Mouse (Mus musculus): Measurements from ENCODE around the gene Srxn1. TPM values are rescaled to one million over a fixed set of nuclear protein-coding genes. Genes with fewer than 3 reads are reported as not detected.

Gene Srxn1
- polyA plus RNA-seq, 1 experiment, result 50.2 TPM

DNA sequence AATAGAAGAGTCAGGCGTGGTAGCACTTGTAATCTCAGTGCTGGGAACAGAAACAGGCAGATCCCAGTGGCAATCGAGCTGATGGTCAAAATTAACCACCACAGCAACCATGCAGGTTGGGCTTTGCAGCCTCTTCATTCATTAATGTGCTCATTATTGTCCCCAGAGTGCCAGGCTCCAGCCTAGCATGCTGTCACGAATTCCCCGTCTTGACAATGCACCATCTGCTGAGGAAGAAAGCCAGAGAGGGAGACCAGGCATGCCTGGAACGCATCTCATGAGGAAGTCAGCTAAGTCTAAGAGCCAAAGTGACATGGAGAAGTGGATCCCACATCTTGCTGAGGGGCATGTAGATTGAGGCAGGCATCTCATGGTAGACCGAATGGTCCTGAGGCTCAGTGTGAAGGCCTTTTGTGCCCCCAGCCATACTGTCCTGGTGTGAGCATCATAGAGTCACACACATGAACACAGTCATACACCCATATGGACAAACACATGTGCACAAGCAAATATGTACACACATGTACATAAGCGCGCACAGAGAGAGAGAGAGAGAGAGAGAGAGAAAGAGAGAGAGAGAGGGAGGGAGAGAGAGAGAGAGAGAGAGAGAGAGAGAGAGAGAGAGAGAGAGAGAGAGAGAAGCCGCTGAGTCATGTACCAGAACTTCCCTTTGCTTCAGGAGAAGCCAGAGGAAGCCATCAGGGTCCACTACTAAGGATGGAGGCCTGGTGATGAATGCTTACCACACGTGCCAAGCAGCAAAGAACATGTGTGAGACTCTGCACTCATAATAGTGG is 34.1 kb downstream of the Srxn1 start:
- Histone ChIP-seq H3K4me3 (ENCODE audit: insufficient read depth, low read length) (no peak overlapping the region), H3K27ac (ENCODE audit: insufficient read depth, low read depth, low read length) (no peak overlapping the region), H3K4me1 (ENCODE audit: control insufficient read depth, insufficient read depth, low read length) (no peaks in the 10 kb centered on the region)
- TF ChIP-seq CTCF (IDR thresholded peaks at IDR 0.05; ENCODE audit: low read depth, low read length), result no peak
- no peak for TF ChIP-seq POLR2A (IDR thresholded peaks at IDR 0.05; ENCODE audit: borderline replicate concordance, low read depth, low read length)

DNA sequence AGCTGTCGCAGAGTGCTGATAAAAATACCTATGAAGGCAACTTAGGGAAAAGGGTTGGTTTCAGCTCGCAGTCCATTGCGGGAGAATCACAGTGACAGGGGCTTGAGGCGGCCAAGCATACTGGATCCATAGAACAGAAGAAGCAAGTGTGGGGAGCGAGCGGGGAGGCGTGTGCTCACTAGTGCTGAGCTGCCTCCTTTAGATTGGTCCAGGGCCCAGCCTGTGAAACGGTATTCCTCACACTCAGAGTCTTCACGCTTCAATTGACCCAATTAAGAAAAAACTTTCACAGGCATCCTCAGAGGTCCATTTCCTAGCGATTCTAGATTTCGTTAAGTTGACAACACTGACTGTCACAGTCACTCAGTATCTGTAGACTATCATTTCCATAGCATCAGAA is 35.6 kb downstream of the Srxn1 start:
- H3K27ac ChIP-seq (ENCODE audit: insufficient read depth, low read depth, low read length), result no peak overlapping the region
- TF ChIP-seq POLR2A (IDR thresholded peaks at IDR 0.05; ENCODE audit: borderline replicate concordance, low read depth, low read length) (no peak), CTCF (IDR thresholded peaks at IDR 0.05; ENCODE audit: low read depth, low read length) (no peak)

DNA sequence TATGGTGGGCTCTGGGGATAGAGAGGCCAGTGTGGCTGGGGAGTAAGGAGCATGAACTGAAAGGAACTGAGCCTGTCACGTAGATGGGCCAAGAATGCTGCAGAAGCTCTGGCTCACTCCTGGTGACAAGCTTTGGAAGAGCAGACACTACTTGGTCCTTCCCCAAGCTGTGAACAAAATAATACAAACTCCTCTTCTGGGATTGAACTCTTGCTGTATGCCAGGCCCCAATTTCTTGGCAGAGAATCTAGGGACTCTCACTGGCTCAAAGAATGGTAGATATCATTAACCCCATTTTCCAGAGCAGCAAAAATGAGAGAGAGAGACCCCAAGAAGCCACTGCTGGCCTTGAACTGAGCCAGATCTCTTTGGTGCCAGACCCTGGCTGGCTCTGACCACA is 36.2 kb downstream of the Srxn1 start:
- TF ChIP-seq POLR2A (IDR thresholded peaks at IDR 0.05; ENCODE audit: borderline replicate concordance, low read depth, low read length) (no peak), CTCF (IDR thresholded peaks at IDR 0.05; ENCODE audit: low read depth, low read length) (no peak)
- H3K4me3 ChIP-seq (ENCODE audit: insufficient read depth, low read length), result no peak overlapping the region

More for the DNA sequence above, 35.6 kb downstream of the Srxn1 start:
- no peaks in the 10 kb centered on the region for H3K4me1 ChIP-seq (ENCODE audit: control insufficient read depth, insufficient read depth, low read length)
- no peak overlapping the region for H3K4me3 ChIP-seq (ENCODE audit: insufficient read depth, low read length)

DNA sequence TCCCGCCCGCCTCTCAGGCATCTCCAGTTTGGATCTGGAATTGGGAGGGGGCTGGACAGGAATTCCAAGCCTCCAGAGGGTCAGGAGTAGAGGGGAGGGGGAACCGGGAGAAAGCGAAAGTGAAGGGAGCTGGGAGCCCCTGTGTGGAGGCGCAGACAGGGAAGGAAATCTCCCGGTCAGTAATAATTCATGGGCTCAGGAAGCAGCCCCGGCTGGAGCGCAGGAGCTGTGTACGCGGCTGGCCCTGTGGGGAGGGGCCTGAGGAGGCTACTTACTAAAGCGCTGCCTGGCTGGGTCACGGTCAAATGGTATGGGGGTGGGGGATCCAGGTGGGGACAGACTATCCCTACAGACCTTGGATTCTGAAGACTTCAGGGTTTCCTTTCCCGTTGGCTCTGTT is 36.7 kb downstream of the Srxn1 start:
- no peak overlapping the region for H3K27ac ChIP-seq (ENCODE audit: insufficient read depth, low read depth, low read length)
- TF ChIP-seq POLR2A (IDR thresholded peaks at IDR 0.05; ENCODE audit: borderline replicate concordance, low read depth, low read length), result no peak
- no peak for TF ChIP-seq CTCF (IDR thresholded peaks at IDR 0.05; ENCODE audit: low read depth, low read length)
- peak overlapping the region; percentile 4; the same call in 1 of the 2 replicates for H3K4me3 ChIP-seq (ENCODE audit: insufficient read depth, low read length)

More for the DNA sequence above, 36.2 kb downstream of the Srxn1 start:
- Histone ChIP-seq H3K27ac (ENCODE audit: insufficient read depth, low read depth, low read length) (no peak overlapping the region), H3K4me1 (ENCODE audit: control insufficient read depth, insufficient read depth, low read length) (no peaks in the 10 kb centered on the region)

DNA sequence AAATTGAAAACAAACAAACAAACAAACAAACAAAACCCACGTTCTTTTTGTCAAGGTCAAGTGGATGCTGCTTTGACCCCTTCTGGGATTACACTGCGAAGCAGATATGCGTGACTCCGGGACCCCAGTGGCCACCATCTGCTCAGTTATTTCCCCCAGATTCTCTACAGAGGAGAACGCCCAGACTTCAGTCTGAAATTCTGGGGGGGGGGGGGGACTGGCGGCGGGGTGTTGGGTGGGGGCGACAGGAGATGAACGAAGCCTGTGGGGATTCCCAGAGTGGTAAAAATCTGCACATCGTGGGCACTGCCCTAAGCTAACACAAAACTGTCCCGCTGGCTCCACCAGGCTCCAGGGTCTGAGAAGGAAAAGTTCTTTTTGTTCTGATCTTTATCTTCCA is 37.3 kb downstream of the Srxn1 start:
- TF ChIP-seq POLR2A (IDR thresholded peaks at IDR 0.05; ENCODE audit: borderline replicate concordance, low read depth, low read length), result no peak
- no peak for TF ChIP-seq CTCF (IDR thresholded peaks at IDR 0.05; ENCODE audit: low read depth, low read length)
- Histone ChIP-seq H3K4me1 (ENCODE audit: control insufficient read depth, insufficient read depth, low read length) (no peaks in the 10 kb centered on the region), H3K4me3 (ENCODE audit: insufficient read depth, low read length) (peak overlapping the region; percentile 4; the same call in 1 of the 2 replicates), H3K27ac (ENCODE audit: insufficient read depth, low read depth, low read length) (no peak overlapping the region)

More for the DNA sequence above, 36.7 kb downstream of the Srxn1 start:
- H3K4me1 ChIP-seq (ENCODE audit: control insufficient read depth, insufficient read depth, low read length), result no peaks in the 10 kb centered on the region

DNA sequence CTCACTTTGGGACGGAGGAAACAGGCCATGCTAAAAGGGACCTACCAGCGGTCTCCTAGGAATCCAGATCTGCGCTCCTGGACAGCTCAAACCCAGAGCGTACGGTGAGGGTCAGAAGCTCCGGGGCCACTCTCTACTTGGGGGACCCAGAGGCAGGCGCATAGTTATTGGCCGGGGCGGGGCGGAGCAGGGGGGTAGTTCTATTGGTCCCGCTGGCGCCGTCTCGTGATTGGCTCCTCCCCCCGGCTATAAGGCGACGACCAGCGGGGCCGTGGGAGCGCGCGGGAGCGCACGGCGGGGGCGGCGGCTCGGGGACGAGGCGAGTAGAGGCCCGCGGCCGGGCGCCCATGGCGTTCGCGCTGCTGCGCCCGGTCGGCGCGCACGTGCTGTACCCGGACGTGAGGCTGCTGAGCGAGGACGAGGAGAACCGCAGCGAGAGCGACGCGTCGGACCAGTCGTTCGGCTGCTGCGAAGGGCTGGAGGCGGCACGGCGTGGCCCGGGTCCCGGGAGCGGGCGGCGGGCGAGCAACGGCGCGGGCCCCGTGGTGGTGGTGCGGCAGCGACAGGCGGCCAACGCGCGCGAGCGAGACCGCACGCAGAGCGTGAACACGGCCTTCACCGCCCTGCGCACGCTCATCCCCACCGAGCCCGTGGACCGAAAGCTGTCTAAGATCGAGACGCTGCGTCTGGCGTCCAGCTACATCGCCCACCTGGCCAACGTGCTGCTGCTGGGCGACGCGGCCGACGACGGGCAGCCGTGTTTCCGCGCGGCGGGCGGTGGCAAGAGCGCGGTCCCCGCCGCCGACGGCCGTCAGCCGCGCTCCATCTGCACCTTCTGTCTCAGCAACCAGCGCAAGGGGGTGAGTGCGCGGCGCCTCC is 38.2 kb downstream of the Srxn1 start, which contains the start of gene Tcf15:
TSS of gene Tcf15 (plus strand) at position 283 of the 879 bp plus-strand sequence.
- no peak for TF ChIP-seq CTCF (IDR thresholded peaks at IDR 0.05; ENCODE audit: low read depth, low read length)
- no peak for TF ChIP-seq POLR2A (IDR thresholded peaks at IDR 0.05; ENCODE audit: borderline replicate concordance, low read depth, low read length)
- H3K27ac ChIP-seq (ENCODE audit: insufficient read depth, low read depth, low read length), result no peak within 1 kb of the TSS
- H3K4me3 ChIP-seq (ENCODE audit: insufficient read depth, low read length), result peak within 1 kb of the TSS; percentile 19
- no peaks in the 10 kb centered on the region for H3K4me1 ChIP-seq (ENCODE audit: control insufficient read depth, insufficient read depth, low read length)

DNA sequence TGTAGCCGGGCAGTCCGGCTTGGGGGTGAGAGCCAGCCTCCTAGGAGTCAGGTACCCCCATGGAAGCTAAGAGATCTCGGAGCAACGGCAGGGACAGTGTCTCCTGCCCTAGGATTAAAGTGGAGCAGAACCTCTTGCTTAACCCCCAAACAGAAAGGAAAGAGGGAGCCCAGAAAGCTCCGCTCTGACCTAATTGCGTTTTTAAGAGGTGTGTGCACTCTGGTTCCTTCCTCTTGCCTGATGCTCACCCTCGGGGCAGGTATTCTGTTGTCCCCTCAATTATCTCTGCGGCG is 38.8 kb downstream of the Srxn1 start:
- Histone ChIP-seq H3K4me1 (ENCODE audit: control insufficient read depth, insufficient read depth, low read length) (no peaks in the 10 kb centered on the region), H3K27ac (ENCODE audit: insufficient read depth, low read depth, low read length) (no peak overlapping the region), H3K4me3 (ENCODE audit: insufficient read depth, low read length) (no peak overlapping the region)
- TF ChIP-seq CTCF (IDR thresholded peaks at IDR 0.05; ENCODE audit: low read depth, low read length), result no peak
- TF ChIP-seq POLR2A (IDR thresholded peaks at IDR 0.05; ENCODE audit: borderline replicate concordance, low read depth, low read length), result no peak

DNA sequence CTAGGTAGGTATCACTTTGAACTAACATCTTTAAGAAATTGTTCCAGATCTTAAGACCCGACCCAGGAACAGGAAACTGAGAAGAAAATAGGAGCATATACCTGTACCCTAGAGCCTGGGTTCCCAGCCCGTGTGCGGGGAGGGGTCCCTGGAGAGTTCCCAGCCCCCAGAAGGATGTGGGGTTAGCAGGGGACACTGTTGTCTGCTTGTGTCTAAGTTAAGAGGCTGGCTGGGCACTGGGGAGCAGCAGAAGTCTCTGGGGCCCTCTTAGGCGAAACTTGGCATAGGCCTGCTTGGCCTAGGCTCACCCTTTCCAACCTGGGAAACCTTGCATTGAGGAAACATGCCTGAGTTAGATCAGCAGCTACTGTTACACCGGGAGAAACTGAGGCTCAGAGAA is 39.2 kb downstream of the Srxn1 start:
- Histone ChIP-seq H3K27ac (ENCODE audit: insufficient read depth, low read depth, low read length) (no peak overlapping the region), H3K4me1 (ENCODE audit: control insufficient read depth, insufficient read depth, low read length) (no peaks in the 10 kb centered on the region), H3K4me3 (ENCODE audit: insufficient read depth, low read length) (no peak overlapping the region)
- TF ChIP-seq POLR2A (IDR thresholded peaks at IDR 0.05; ENCODE audit: borderline replicate concordance, low read depth, low read length), result no peak
- TF ChIP-seq CTCF (IDR thresholded peaks at IDR 0.05; ENCODE audit: low read depth, low read length), result no peak

DNA sequence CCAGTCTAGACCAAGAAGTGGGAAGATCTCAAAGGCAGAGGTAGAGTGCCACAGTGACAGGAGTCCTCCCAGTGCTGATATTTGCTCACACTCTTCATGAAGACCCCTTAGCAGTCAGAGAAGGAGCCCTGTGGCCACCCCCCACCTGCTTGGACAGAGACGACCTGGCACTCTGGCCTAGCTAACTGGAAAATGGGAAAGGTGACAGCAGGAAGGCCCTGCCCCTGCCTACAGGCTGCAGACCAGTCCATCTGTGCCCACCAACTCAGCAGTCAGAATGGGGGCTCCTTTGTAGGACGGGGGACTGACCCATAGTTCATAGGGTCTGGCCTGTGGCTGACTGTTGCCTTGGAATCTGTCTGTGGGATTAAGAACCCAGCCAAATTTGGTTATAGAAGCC is 40.4 kb downstream of the Srxn1 start:
- Histone ChIP-seq H3K4me3 (ENCODE audit: insufficient read depth, low read length) (no peak overlapping the region), H3K27ac (ENCODE audit: insufficient read depth, low read depth, low read length) (no peak overlapping the region), H3K4me1 (ENCODE audit: control insufficient read depth, insufficient read depth, low read length) (no peaks in the 10 kb centered on the region)
- TF ChIP-seq POLR2A (IDR thresholded peaks at IDR 0.05; ENCODE audit: borderline replicate concordance, low read depth, low read length) (no peak), CTCF (IDR thresholded peaks at IDR 0.05; ENCODE audit: low read depth, low read length) (no peak)

DNA sequence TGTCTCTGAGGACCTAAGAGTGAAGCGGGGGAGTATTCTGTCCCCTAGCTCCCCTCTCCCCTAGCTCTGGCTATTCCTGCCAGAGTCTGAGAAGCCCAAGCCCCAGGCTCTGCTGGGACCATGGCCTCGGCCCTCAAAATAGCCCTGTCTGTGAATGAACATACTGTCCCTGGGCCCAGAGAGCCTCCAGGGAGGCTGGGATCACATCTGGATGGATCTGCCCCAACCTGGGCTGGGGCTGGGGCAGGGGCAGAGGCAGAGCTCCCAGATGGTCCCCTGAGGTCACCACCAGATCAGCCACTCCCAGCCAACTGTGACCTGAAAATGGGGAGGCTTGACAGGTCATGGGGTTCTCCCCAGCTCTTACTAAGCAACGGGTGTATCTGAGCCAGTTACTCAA is 41.8 kb downstream of the Srxn1 start:
- Histone ChIP-seq H3K4me3 (ENCODE audit: insufficient read depth, low read length) (no peak overlapping the region), H3K27ac (ENCODE audit: insufficient read depth, low read depth, low read length) (no peak overlapping the region), H3K4me1 (ENCODE audit: control insufficient read depth, insufficient read depth, low read length) (no peaks in the 10 kb centered on the region)
- TF ChIP-seq POLR2A (IDR thresholded peaks at IDR 0.05; ENCODE audit: borderline replicate concordance, low read depth, low read length) (no peak), CTCF (IDR thresholded peaks at IDR 0.05; ENCODE audit: low read depth, low read length) (no peak)

Measured in bone marrow macrophage, adult 2 months (primary cell).